Mouse (Mus musculus) heart, adult 2 months (tissue): ENCODE measurements around the gene Pxmp4. TPM values are rescaled to one million over a fixed set of nuclear protein-coding genes. Genes with fewer than 3 reads are reported as not detected.
A peak's percentile ranks its signal among the peaks of the same experiment; 100 is the strongest.

Experiments used
- DNase-seq, 2 experiments: peaks; one replicate each; pipeline ENCODE4 v3.0.0; 2021
- H3K27ac ChIP-seq: fragments of 200-600 bp; 2 replicates; pipeline ENCODE4 v1.8.1; 2022
- H3K27me3 ChIP-seq: fragments of 200-500 bp; 2 replicates; pipeline ENCODE4 v1.6.1; 2012; ENCODE audit warnings: mild to moderate bottlenecking, low read length, inconsistent platforms, mixed read lengths; ENCODE audit not compliant: control insufficient read depth, insufficient read depth
- H3K36me3 ChIP-seq: fragments of 200-500 bp; 2 replicates; pipeline ENCODE4 v1.6.1; 2012; ENCODE audit warnings: low read length, inconsistent platforms; ENCODE audit not compliant: control insufficient read depth, insufficient read depth
- H3K4me1 ChIP-seq: fragments of 200-500 bp; 2 replicates; pipeline ENCODE4 v1.6.1; 2011; ENCODE audit warnings: low read length; ENCODE audit not compliant: control insufficient read depth, insufficient read depth
- H3K4me3 ChIP-seq: fragments of 200-600 bp; 2 replicates; pipeline ENCODE4 v1.8.1; 2022
- H3K79me2 ChIP-seq: fragments of 200-500 bp; replicated peaks from 2 replicates; pipeline ENCODE4 v1.6.1; 2012; ENCODE audit warnings: mild to moderate bottlenecking, inconsistent platforms, low read length, moderate library complexity, mixed read lengths; ENCODE audit not compliant: control insufficient read depth, insufficient read depth
- H3K9ac ChIP-seq: fragments of 200-500 bp; 2 replicates; pipeline ENCODE4 v1.6.1; 2012; ENCODE audit warnings: low read depth, mild to moderate bottlenecking, control low read depth, inconsistent platforms, low read length, mixed read lengths
- CTCF ChIP-seq: fragments of 200-600 bp; IDR thresholded peaks from 2 replicates; pipeline ENCODE4 v1.8.1; 2022; ENCODE audit warnings: antibody characterized with exemption, mild to moderate bottlenecking, moderate library complexity
- EP300 ChIP-seq: fragments of 200-500 bp; IDR thresholded peaks from 2 replicates; pipeline ENCODE4 v1.6.1; 2011; ENCODE audit warnings: low read depth, low read length, control low read depth; ENCODE audit not compliant: insufficient read depth
- POLR2A ChIP-seq: fragments of 200-500 bp; IDR thresholded peaks from 2 replicates; pipeline ENCODE4 v1.6.1; 2011; ENCODE audit warnings: mild to moderate bottlenecking, low read depth, low read length, control low read depth; ENCODE audit not compliant: insufficient read depth
- WGBS: fragments of 180-500 bp; shearing (Covaris S2); methylation state at CpG from one replicate; pipeline ENCODE4 v1.1.7; 2018; 5-methylcytosine and 5-hydroxymethylcytosine counted together
- intact Hi-C: fragments of 180-260 bp; cut with DNase I; formaldehyde crosslinking; loops from one replicate; pipeline ENCODE4 v1.15.1; 2025
- polyA plus RNA-seq: library from polyadenylated mRNA; depleted of rRNA; stranded (reverse); fragments of >200 nt; gene quantifications from 2 replicates; pipeline ENCODE4 v1.2.3, GENCODE M21; 2012
- total RNA-seq, 2 experiments: library from RNA; stranded (reverse); gene quantifications; 2 replicates each; pipeline ENCODE4 v1.2.3; 2021

Pxmp4 gene
- total and polyA plus RNA-seq, 3 experiments = 20.9 to 49.9 (median 21.5) TPM

- Histone ChIP-seq H3K27ac (no peak overlapping the region), H3K4me3 (no peak overlapping the region), H3K36me3 (no peaks in the 10 kb centered on the region), H3K27me3 (no peaks in the 10 kb centered on the region), H3K4me1 (peaks cover 2% of the 10 kb centered on the region), H3K9ac (no peak overlapping the region), H3K79me2 (no peaks in the 10 kb centered on the region)
- TF ChIP-seq EP300 (no peak), CTCF (peak; percentile 23), POLR2A (no peak)
- 98% methylated on average over 1 of the region's 1 CpGs for WGBS
- intact Hi-C loops = no loop called here
- no peak for DNase-seq
These were observed 22.1 kb downstream of the Pxmp4 start for GRCm38 (mm10) chr2:154581421-154581820.

GRCm38 (mm10) chr2:154580586-154580985 is 22.9 kb downstream of the Pxmp4 start:
- no peak overlapping the region for H3K9ac ChIP-seq
- TF ChIP-seq CTCF (no peak), EP300 (no peak), POLR2A (no peak)
- no peaks in the 10 kb centered on the region for H3K36me3 ChIP-seq
- WGBS = 56% methylated on average over 8 of the region's 8 CpGs
- DNase-seq = peak in 1 of 2 experiments; percentile 63
- H3K4me1 ChIP-seq = peaks cover 2% of the 10 kb centered on the region
- intact Hi-C loops = no loop called here
- H3K27me3 ChIP-seq = no peaks in the 10 kb centered on the region
- no peak overlapping the region; the same call in 1 of the 2 replicates for H3K27ac ChIP-seq
- H3K4me3 ChIP-seq = no peak overlapping the region
- H3K79me2 ChIP-seq = no peaks in the 10 kb centered on the region

GRCm38 (mm10) chr2:154577744-154578067 is 25.8 kb downstream of the Pxmp4 start:
- H3K79me2 ChIP-seq = no peaks in the 10 kb centered on the region
- DNase-seq = no peak
- no peaks in the 10 kb centered on the region for H3K36me3 ChIP-seq
- H3K4me1 ChIP-seq = peaks cover 2% of the 10 kb centered on the region
- intact Hi-C loops = no loop called here
- no peaks in the 10 kb centered on the region for H3K27me3 ChIP-seq
- H3K4me3 ChIP-seq = no peak overlapping the region
- H3K9ac ChIP-seq = no peak overlapping the region
- H3K27ac ChIP-seq = no peak overlapping the region
- 94% methylated on average over 6 of the region's 6 CpGs for WGBS
- no peak for TF ChIP-seq CTCF
- TF ChIP-seq POLR2A = no peak
- TF ChIP-seq EP300 = no peak

- TF ChIP-seq CTCF (no peak), EP300 (no peak), POLR2A (no peak)
- WGBS = 63% methylated on average over 12 of the region's 12 CpGs
- no peaks in the 10 kb centered on the region for H3K36me3 ChIP-seq
- no peak overlapping the region for H3K4me3 ChIP-seq
- H3K27me3 ChIP-seq = no peaks in the 10 kb centered on the region
- no peak overlapping the region for H3K27ac ChIP-seq
- intact Hi-C loops = no loop called here
- H3K4me1 ChIP-seq = peaks cover 2% of the 10 kb centered on the region
- H3K79me2 ChIP-seq = no peaks in the 10 kb centered on the region
- no peak overlapping the region for H3K9ac ChIP-seq
- DNase-seq = no peak
These were observed 26.4 kb downstream of the Pxmp4 start for GRCm38 (mm10) chr2:154576876-154577743.

GRCm38 (mm10) chr2:154574271-154574670 is 29.2 kb downstream of the Pxmp4 start:
- WGBS = 75% methylated on average over 7 of the region's 7 CpGs
- H3K4me3 ChIP-seq = no peak overlapping the region
- TF ChIP-seq POLR2A (no peak), EP300 (no peak), CTCF (no peak)
- H3K9ac ChIP-seq = no peak overlapping the region
- H3K36me3 ChIP-seq = no peaks in the 10 kb centered on the region
- H3K79me2 ChIP-seq = no peaks in the 10 kb centered on the region
- H3K4me1 ChIP-seq = no peaks in the 10 kb centered on the region
- intact Hi-C loops = no loop called here
- H3K27ac ChIP-seq = no peak overlapping the region
- DNase-seq = no peak
- no peaks in the 10 kb centered on the region for H3K27me3 ChIP-seq

GRCm38 (mm10) chr2:154572996-154573395 is 30.5 kb downstream of the Pxmp4 start:
- no peaks in the 10 kb centered on the region for H3K36me3 ChIP-seq
- TF ChIP-seq CTCF = no peak
- TF ChIP-seq POLR2A = no peak
- no peak for TF ChIP-seq EP300
- H3K4me3 ChIP-seq = no peak overlapping the region
- H3K27ac ChIP-seq = no peak overlapping the region
- H3K4me1 ChIP-seq = no peaks in the 10 kb centered on the region
- no peaks in the 10 kb centered on the region for H3K27me3 ChIP-seq
- DNase-seq = no peak
- H3K79me2 ChIP-seq = no peaks in the 10 kb centered on the region
- intact Hi-C loops = no loop called here
- WGBS = 80% methylated on average over 3 of the region's 3 CpGs
- no peak overlapping the region for H3K9ac ChIP-seq
